Mouse (Mus musculus) B cell, adult 2 months (primary cell): Measurements from ENCODE around the gene Cnst.
"Not testable (repeated sequence)": the region's sequence is repeated elsewhere in the genome, so short reads cannot be mapped to it uniquely, and the experiment has no call there.

Source experiments
- DNase-seq, 2 experiments: peaks; one replicate each; pipeline ENCODE4 v3.0.0; 2022

The Cnst gene

GRCm38 (mm10) chr1:179604526-179604925 lies 58.4 kb downstream of the Cnst start:
- no peak for DNase-seq

GRCm38 (mm10) chr1:179606004-179606723 lies 60.0 kb downstream of the Cnst start:
- no peak for DNase-seq

GRCm38 (mm10) chr1:179608521-179608920 lies 62.4 kb downstream of the Cnst start:
- no peak for DNase-seq

GRCm38 (mm10) chr1:179609724-179610505 lies 63.7 kb downstream of the Cnst start:
- DNase-seq: no peak

- no peak for DNase-seq
Observed at GRCm38 (mm10) chr1:179611182-179611581, 65.0 kb downstream of the Cnst start.

- DNase-seq: no peak
Observed at GRCm38 (mm10) chr1:179612418-179612817, 66.2 kb downstream of the Cnst start.

GRCm38 (mm10) chr1:179612986-179613505 lies 66.9 kb downstream of the Cnst start:
- DNase-seq: no peak

- DNase-seq: no peak
Observed at GRCm38 (mm10) chr1:179617426-179617825, 71.3 kb downstream of the Cnst start.

GRCm38 (mm10) chr1:179622665-179623064 lies 76.5 kb downstream of the Cnst start:
- no peak for DNase-seq

- DNase-seq: peak; percentile 61 to 67
Observed at GRCm38 (mm10) chr1:179623657-179624056, 77.5 kb downstream of the Cnst start.

GRCm38 (mm10) chr1:179624354-179624753 lies 78.2 kb downstream of the Cnst start:
- DNase-seq: peak; percentile 56 to 58

- DNase-seq: no peak
Observed at GRCm38 (mm10) chr1:179627855-179628254, 81.7 kb downstream of the Cnst start.

- DNase-seq: no peak
Observed at GRCm38 (mm10) chr1:179628438-179629106, 82.4 kb downstream of the Cnst start.

- DNase-seq: no peak
Observed at GRCm38 (mm10) chr1:179629276-179629675, 83.1 kb downstream of the Cnst start.

GRCm38 (mm10) chr1:179632746-179633413 lies 86.7 kb downstream of the Cnst start:
- no peak for DNase-seq

GRCm38 (mm10) chr1:179633414-179633752 lies 87.2 kb downstream of the Cnst start:
- DNase-seq: peak; percentile 37 to 42

- DNase-seq: no peak
Observed at GRCm38 (mm10) chr1:179634159-179634558, 88.0 kb downstream of the Cnst start.

GRCm38 (mm10) chr1:179642726-179643125 lies 96.6 kb downstream of the Cnst start:
- DNase-seq: no peak

GRCm38 (mm10) chr1:179644151-179644550 lies 98.0 kb downstream of the Cnst start:
- DNase-seq: no peak

GRCm38 (mm10) chr1:179645101-179645979 lies 99.2 kb downstream of the Cnst start:
- peak; percentile 72 to 78 for DNase-seq

GRCm38 (mm10) chr1:179645980-179646268 lies 99.8 kb downstream of the Cnst start:
- no peak for DNase-seq

GRCm38 (mm10) chr1:179648678-179649077 lies 102.5 kb downstream of the Cnst start:
- DNase-seq: not testable (repeated sequence)
